Mouse (Mus musculus) heart, postnatal 36 days (tissue): Measurements from ENCODE around the gene Wdr5. TPM values are rescaled to one million over a fixed set of nuclear protein-coding genes. Genes with fewer than 3 reads are reported as not detected.
A peak's percentile ranks its signal among the peaks of the same experiment; 100 is the strongest.
"Not testable (repeated sequence)": the region's sequence is repeated elsewhere in the genome, so short reads cannot be mapped to it uniquely, and the experiment has no call there.

Experiments used
- DNase-seq, 2 experiments: peaks; one replicate each; pipeline ENCODE4 v3.0.0; 2021 to 2022
- intact Hi-C: fragments of 180-260 bp; cut with DNase I; formaldehyde crosslinking; loops from one replicate; pipeline ENCODE4 v1.15.1; 2025
- total RNA-seq, 2 experiments: library from RNA; stranded (reverse); gene quantifications; 2 replicates each; pipeline ENCODE4 v1.2.3; 2021

Wdr5 gene
- total RNA-seq, 2 experiments from 2014 or later: 24.4 to 25.6 TPM

- DNase-seq, intact Hi-C loops: not testable (repeated sequence)
Observed at GRCm38 (mm10) chr2:27546041-27546440, 31.1 kb downstream of the Wdr5 start.

- DNase-seq: no peak
- intact Hi-C loops: no loop called here
Observed at GRCm38 (mm10) chr2:27547326-27547725, 32.4 kb downstream of the Wdr5 start.

GRCm38 (mm10) chr2:27547986-27548385 lies 33.0 kb downstream of the Wdr5 start:
- intact Hi-C loops: no loop called here
- no peak for DNase-seq

GRCm38 (mm10) chr2:27548664-27549369 lies 33.9 kb downstream of the Wdr5 start:
- DNase-seq: no peak
- intact Hi-C loops: no loop called here

- peak; percentile 85 to 86 for DNase-seq
- intact Hi-C loops: loop anchor here (1.0 to 5.0 kb wide), 4 partner anchors 125 to 416 kb away; partner anchors contain the start of genes Col5a1 and Rxra
Observed at GRCm38 (mm10) chr2:27552620-27553287, 37.8 kb downstream of the Wdr5 start.

GRCm38 (mm10) chr2:27554308-27554707 lies 39.4 kb downstream of the Wdr5 start:
- peak; percentile 30 to 44 for DNase-seq
- intact Hi-C loops: loop anchor here (5.0 kb wide), 2 partner anchors 123 to 333 kb away; partner anchors contain the start of genes Col5a1 and Rxra

GRCm38 (mm10) chr2:27556921-27557320 lies 42.0 kb downstream of the Wdr5 start:
- no peak for DNase-seq
- intact Hi-C loops: no loop called here

- intact Hi-C loops: no loop called here
Observed at GRCm38 (mm10) chr2:27560708-27561123, 45.8 kb downstream of the Wdr5 start.

GRCm38 (mm10) chr2:27561159-27561558 lies 46.2 kb downstream of the Wdr5 start:
- DNase-seq: no peak
- intact Hi-C loops: no loop called here

More at GRCm38 (mm10) chr2:27560708-27561123, 45.8 kb downstream of the Wdr5 start:
- no peak for DNase-seq

GRCm38 (mm10) chr2:27561829-27562228 lies 46.9 kb downstream of the Wdr5 start:
- intact Hi-C loops: no loop called here
- DNase-seq: no peak

GRCm38 (mm10) chr2:27563641-27564148 lies 48.7 kb downstream of the Wdr5 start:
- intact Hi-C loops: no loop called here
- DNase-seq: no peak

- no peak for DNase-seq
- intact Hi-C loops: loop anchor here (5.0 kb wide), 1 partner anchor 113 kb away; the partner anchor contains the start of gene Rxra
Observed at GRCm38 (mm10) chr2:27564694-27565093, 49.7 kb downstream of the Wdr5 start.

- intact Hi-C loops: loop anchor here (5.0 kb wide), 1 partner anchor 112 kb away; the partner anchor contains the start of gene Rxra
- no peak for DNase-seq
Observed at GRCm38 (mm10) chr2:27565316-27566103, 50.6 kb downstream of the Wdr5 start.

GRCm38 (mm10) chr2:27570856-27571255 lies 55.9 kb downstream of the Wdr5 start:
- intact Hi-C loops: no loop called here
- DNase-seq: no peak

GRCm38 (mm10) chr2:27572261-27572793 lies 57.4 kb downstream of the Wdr5 start:
- intact Hi-C loops: no loop called here
- DNase-seq: peak in 1 of 2 experiments; percentile 25

- DNase-seq: peak; percentile 66 to 72
- intact Hi-C loops: no loop called here
Observed at GRCm38 (mm10) chr2:27572928-27573627, 58.1 kb downstream of the Wdr5 start.

- no peak for DNase-seq
- intact Hi-C loops: no loop called here
Observed at GRCm38 (mm10) chr2:27573628-27573966, 58.6 kb downstream of the Wdr5 start.

GRCm38 (mm10) chr2:27576416-27576815 lies 61.5 kb downstream of the Wdr5 start:
- no peak for DNase-seq
- intact Hi-C loops: no loop called here

- intact Hi-C loops: no loop called here
- DNase-seq: no peak
Observed at GRCm38 (mm10) chr2:27578552-27578951, 63.6 kb downstream of the Wdr5 start.

- intact Hi-C loops: no loop called here
- no peak for DNase-seq
Observed at GRCm38 (mm10) chr2:27582112-27582511, 67.2 kb downstream of the Wdr5 start.
